Mouse (Mus musculus): ENCODE data around the gene Mapk8. TPM values are rescaled to one million over a fixed set of nuclear protein-coding genes. Genes with fewer than 3 reads are reported as not detected.

The Mapk8 gene
- polyA plus RNA-seq, 1 experiment, result 12.0 TPM

Other genes starting within 250 kb of the Mapk8 start
- gene Arhgap22, start 233.1 kb downstream of the Mapk8 start, polyA plus RNA-seq (2012; fragmentation: generic; extraction: Trizol), result 53.3 TPM
- not detected for gene Frmpd2, start 24.5 kb upstream of the Mapk8 start, polyA plus RNA-seq (2012; fragmentation: generic; extraction: Trizol)
- not detected for gene Ptpn20, start 142.0 kb upstream of the Mapk8 start, polyA plus RNA-seq (2012; fragmentation: generic; extraction: Trizol)